Mouse (Mus musculus) kidney, adult 11 months (tissue): Measurements from ENCODE around the gene Hsd17b13.

Source experiments
- DNase-seq: peaks from one replicate; pipeline ENCODE4 v3.0.0; 2022

Hsd17b13 gene

GRCm38 (mm10) chr5:103919497-103919896, 57.7 kb downstream of the Hsd17b13 start:
- DNase-seq, result no peak

DNA sequence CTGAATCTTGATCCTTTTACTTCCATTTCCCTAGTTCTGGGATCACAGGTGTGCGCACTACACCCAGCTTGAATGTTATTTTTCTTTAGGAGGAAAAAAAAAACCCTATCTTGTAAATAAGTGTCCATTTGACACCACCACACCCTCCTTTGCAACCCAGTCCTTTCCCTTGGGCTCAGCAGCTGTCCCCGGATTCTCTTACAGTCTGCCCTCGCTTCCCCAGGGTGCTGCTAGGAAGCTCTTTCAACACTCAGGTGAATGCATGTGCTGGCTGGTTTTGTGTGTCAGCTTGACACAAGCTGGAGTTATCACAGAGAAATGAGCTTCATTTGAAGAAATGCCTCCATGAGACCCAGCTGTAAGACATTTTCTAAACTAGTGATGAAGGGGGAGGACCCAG, 59.0 kb downstream of the Hsd17b13 start:
- no peak for DNase-seq

- no peak for DNase-seq
Observed at GRCm38 (mm10) chr5:103917357-103917895, 59.8 kb downstream of the Hsd17b13 start.

GRCm38 (mm10) chr5:103916595-103917356, 60.4 kb downstream of the Hsd17b13 start:
- no peak for DNase-seq

DNA sequence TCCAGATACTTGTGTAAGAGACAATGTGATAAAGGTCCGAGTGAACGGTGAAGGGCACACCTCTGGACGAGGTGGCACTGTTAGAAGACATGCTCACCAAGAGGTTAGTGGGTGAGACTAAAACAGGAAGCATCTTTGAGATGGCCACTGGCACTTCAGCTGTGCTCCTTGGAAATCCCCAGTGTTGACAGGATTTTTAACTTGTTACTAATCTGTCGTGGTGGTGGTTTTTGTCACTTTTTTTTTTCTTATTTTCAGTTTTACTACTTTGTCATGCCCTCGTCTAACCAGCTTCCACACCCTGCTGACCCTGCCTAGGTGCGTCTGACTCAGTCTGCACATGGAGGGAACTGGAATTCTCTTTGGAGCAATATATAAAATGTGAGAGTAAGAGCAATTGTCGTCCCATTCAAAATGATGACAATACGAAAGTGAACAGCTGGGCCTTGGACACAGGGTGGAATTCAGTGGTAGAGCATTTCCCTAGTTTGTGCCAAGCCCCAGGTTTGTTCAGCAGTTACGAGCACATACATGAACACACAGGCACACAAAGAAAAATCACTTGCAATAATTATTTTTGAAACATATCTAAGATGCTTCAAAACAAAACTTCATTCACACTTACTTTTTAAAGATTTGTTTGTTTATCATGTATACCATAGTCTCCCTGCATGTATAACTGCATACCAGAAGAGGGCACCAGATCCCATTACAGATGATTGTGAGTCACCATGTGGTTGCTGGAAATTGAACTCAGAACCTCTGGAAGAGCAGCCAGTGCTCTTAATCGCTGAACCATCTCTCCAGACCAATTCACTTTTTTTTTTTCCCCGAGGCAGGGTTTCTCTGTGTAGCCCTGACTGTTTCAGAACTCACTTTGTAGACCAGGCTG, 62.6 kb downstream of the Hsd17b13 start:
- no peak for DNase-seq

GRCm38 (mm10) chr5:103913150-103913549, 64.1 kb downstream of the Hsd17b13 start:
- no peak for DNase-seq

- no peak for DNase-seq
Observed at GRCm38 (mm10) chr5:103911555-103911954, 65.7 kb downstream of the Hsd17b13 start.

GRCm38 (mm10) chr5:103910748-103911409, 66.3 kb downstream of the Hsd17b13 start, which contains the start of gene Klhl8:
Klhl8 (minus strand) TSS chr5:103911259.
- DNase-seq, result peak; percentile 84

DNA sequence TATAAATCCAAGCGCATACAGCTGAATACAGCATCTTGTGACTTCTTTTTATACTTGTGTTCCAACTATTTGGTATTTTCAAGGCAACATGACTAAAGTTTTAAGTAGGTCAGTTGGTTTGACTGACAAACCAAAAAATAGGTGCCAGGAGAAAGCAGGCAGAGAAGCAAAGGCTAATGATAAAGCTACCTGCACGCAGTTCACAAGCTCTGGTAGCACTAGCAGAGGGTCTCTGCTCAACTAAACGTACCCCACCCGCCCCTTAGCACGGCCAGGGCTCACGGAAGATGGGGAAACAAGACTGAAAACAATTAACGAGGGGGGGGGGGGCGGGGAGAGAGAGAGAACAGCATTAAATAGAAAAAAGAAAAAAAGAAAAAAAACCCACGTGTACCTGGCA, 67.1 kb downstream of the Hsd17b13 start:
- DNase-seq, result no peak

DNA sequence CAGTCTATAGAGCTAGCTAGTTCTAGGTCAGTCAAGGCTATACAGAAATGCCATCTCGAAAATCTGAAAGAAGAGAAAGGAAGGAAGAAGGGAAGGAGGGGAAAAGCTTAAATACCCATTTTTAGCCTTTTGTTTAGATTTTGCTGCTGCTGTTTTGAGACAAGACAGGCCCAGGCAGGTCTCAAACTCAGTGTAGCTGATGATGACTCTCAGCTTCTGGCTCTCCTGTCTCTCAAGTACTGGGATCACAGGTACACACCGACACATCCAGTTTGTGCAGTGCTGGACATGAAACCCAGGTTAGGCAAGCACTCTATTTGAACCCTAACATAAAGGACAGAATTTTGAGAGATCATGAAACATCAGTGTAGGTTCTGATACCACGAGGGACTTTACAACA, 67.7 kb downstream of the Hsd17b13 start:
- no peak for DNase-seq

DNA sequence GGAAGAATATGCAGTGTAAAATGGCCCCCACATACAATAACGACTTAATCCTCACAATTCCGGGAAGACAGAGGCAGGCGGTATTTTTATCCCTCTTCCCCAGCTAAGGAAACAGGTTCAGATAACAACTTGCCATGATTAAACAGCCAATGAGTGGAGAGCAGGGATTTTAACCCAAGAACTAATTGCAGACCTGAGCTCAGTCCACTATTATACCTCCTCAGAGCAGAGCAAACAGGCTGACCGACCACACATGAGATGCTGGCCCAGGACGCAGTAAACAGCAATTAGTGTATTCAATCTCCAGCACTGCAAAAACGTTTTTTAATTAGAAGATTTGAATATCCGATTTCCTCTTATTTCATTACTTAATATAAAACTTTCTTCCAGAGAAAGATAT, 68.4 kb downstream of the Hsd17b13 start:
- no peak for DNase-seq

- no peak for DNase-seq
Observed at GRCm38 (mm10) chr5:103907844-103908243, 69.4 kb downstream of the Hsd17b13 start.

DNA sequence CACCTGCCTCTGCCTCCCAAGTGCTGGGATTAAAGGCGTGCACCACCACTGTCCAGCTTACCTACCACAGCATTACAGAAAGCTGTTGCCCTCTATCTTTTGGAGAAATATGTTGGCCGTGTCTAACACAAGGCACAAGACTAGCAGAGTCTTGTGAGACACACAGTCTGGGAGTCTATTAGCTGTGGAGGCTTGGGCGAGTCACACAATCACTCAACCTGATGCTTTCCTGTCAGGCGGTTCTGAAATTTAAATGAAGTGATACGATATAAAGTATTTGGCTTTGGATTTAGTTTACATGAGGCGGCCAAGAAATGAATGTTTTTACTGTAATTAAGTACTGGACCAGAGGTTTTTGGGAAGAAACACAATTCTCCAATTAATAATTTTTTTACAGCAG, 71.0 kb downstream of the Hsd17b13 start:
- no peak for DNase-seq
